Mouse (Mus musculus) small intestine, adult 2 months (tissue): ENCODE measurements around the gene Cldn5.

Experiments
- CTCF ChIP-seq: fragments of 200-500 bp; IDR thresholded peaks from 2 replicates; pipeline ENCODE4 v1.5.1; 2012; ENCODE audit warnings: low read depth, mild to moderate bottlenecking, control low read depth, inconsistent platforms, low read length, moderate library complexity, mixed read lengths; ENCODE audit not compliant: insufficient replicate concordance, insufficient read length; ENCODE audit errors: extremely low read depth
- POLR2A ChIP-seq: fragments of 200-500 bp; IDR thresholded peaks from 2 replicates; pipeline ENCODE4 v1.6.1; 2012; ENCODE audit warnings: low read depth, mild to moderate bottlenecking, control low read depth, inconsistent platforms, low read length, moderate library complexity

- TF ChIP-seq POLR2A: no peak
- TF ChIP-seq CTCF: no peak
Observed at GRCm38 (mm10) chr16:18798151-18798550, 21.5 kb downstream of the Cldn5 start.
